Mouse (Mus musculus) hindbrain, embryonic 13.5 days (tissue): ENCODE measurements at regions not wholly inside any gene's neighbourhood (a gene's known extent, or its start where the extent isn't known, plus 50 kb on each side); places are given as distances from the start of the nearest gene placed in this dataset.

Experiments
- ATAC-seq: fragments of 200-750 bp; cut with Nextera tagmentation; 2 replicates; pipeline ENCODE4 v1.8.0; 2017; ENCODE audit warnings: moderate TSS enrichment; ENCODE audit not compliant: low FRiP score
- H3K27ac ChIP-seq: fragments of 300-500 bp; sonication (generic); 2 replicates; pipeline ENCODE4 v1.5.1; 2015; ENCODE audit warnings: inconsistent platforms, mild to moderate bottlenecking, moderate library complexity
- H3K27me3 ChIP-seq: fragments of 300-500 bp; sonication (generic); 2 replicates; pipeline ENCODE4 v1.6.1; 2015; ENCODE audit warnings: mild to moderate bottlenecking, inconsistent platforms
- H3K36me3 ChIP-seq: fragments of 300-500 bp; sonication (generic); 2 replicates; pipeline ENCODE4 v1.6.1; 2015; ENCODE audit warnings: mild to moderate bottlenecking, inconsistent platforms
- H3K4me1 ChIP-seq: fragments of 300-500 bp; sonication (generic); replicated peaks from 2 replicates; pipeline ENCODE4 v1.6.1; 2015; ENCODE audit warnings: inconsistent platforms
- H3K4me2 ChIP-seq: fragments of 300-500 bp; sonication (generic); 2 replicates; pipeline ENCODE4 v1.6.1; 2015; ENCODE audit warnings: inconsistent platforms, mild to moderate bottlenecking, moderate library complexity
- H3K4me3 ChIP-seq: fragments of 300-500 bp; sonication (generic); 2 replicates; pipeline ENCODE4 v1.5.1; 2015; ENCODE audit warnings: mild to moderate bottlenecking, inconsistent platforms
- H3K9ac ChIP-seq: fragments of 300-500 bp; sonication (generic); 2 replicates; pipeline ENCODE4 v1.6.1; 2015; ENCODE audit warnings: mild to moderate bottlenecking, inconsistent platforms
- H3K9me3 ChIP-seq: fragments of 300-500 bp; sonication (generic); 2 replicates; pipeline ENCODE4 v1.6.1; 2016; ENCODE audit warnings: inconsistent platforms
- WGBS: fragments of 180-500 bp; shearing (Covaris S2); methylation state at CpG from one replicate; pipeline ENCODE4 v1.1.7; 2015; 5-methylcytosine and 5-hydroxymethylcytosine counted together

GRCm38 (mm10) chr2:148542340-148542739, 99.0 kb upstream of the Cd93 start:
- no peak for ATAC-seq
- Histone ChIP-seq H3K4me3 (no peak overlapping the region), H3K27ac (no peak overlapping the region), H3K4me1 (no peaks in the 10 kb centered on the region), H3K9me3 (no peaks in the 10 kb centered on the region), H3K9ac (no peak overlapping the region), H3K4me2 (no peak overlapping the region), H3K36me3 (no peaks in the 10 kb centered on the region), H3K27me3 (no peaks in the 10 kb centered on the region)

DNA sequence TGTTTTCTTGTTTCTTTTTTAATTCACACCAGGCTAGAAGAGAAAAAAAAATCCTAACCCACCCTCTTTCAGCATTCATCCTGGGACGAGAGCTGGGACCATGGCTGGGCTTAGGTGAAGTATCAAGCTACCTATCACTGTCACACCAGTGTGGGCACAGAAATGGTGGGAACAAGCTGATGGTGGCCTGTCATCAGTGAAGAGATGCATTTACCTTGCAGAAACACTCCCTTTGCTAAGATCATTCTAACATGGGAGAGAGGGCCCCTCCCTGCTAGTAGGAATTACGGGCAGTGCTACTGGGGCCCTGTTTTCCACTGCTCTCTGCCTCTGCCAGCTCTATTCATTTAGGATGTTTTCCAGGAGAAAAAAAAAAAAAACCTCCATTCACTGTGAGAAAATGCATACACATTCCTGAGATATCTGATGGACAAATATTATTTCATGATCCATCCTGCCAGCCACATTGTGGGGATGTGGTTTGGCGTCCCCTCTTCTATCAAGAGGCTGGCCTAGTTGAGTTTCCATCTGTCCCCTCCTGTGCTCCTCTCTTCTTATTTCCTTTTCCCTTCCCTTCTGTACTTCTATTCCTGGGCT, 94.6 kb upstream of the Cd93 start:
- Histone ChIP-seq H3K4me3 (no peak overlapping the region), H3K4me2 (no peak overlapping the region), H3K36me3 (no peaks in the 10 kb centered on the region), H3K9ac (no peak overlapping the region), H3K27ac (no peak overlapping the region), H3K9me3 (no peaks in the 10 kb centered on the region), H3K27me3 (no peaks in the 10 kb centered on the region), H3K4me1 (no peaks in the 10 kb centered on the region)
- 76% methylated on average over 3 of the region's 3 CpGs for WGBS
- no peak for ATAC-seq

- Histone ChIP-seq H3K36me3 (no peaks in the 10 kb centered on the region), H3K27me3 (no peaks in the 10 kb centered on the region), H3K4me3 (no peak overlapping the region), H3K4me2 (no peak overlapping the region), H3K27ac (no peak overlapping the region), H3K4me1 (no peaks in the 10 kb centered on the region), H3K9ac (no peak overlapping the region), H3K9me3 (no peaks in the 10 kb centered on the region)
- 95% methylated on average over 5 of the region's 5 CpGs for WGBS
- no peak for ATAC-seq
Observed at GRCm38 (mm10) chr2:148537251-148537650, 93.9 kb upstream of the Cd93 start.

DNA sequence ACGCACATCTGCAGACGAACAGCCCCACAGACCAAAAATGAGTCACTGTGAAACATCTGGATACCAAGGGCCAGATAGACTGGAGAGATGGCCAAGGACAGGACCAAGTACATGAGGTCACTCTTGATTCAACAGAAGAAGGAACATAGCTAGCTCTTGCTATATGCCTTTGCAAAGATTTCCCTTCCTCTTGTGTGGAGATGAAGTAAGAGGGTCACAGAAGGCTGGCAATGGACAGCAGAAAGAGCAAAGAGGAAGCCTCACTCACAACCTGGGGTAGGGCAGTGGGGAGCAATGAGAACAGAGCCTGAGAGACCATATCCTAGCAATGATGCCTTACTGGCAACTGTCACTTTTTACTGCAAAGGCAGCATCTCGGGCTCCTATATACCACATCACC, 93.2 kb upstream of the Cd93 start:
- ATAC-seq, result no peak
- H3K9me3 ChIP-seq, result no peaks in the 10 kb centered on the region
- no peaks in the 10 kb centered on the region for H3K36me3 ChIP-seq
- WGBS, result 91% methylated on average over 3 of the region's 3 CpGs
- H3K27ac ChIP-seq, result no peak overlapping the region
- no peaks in the 10 kb centered on the region for H3K4me1 ChIP-seq
- H3K4me2 ChIP-seq, result no peak overlapping the region
- no peak overlapping the region for H3K4me3 ChIP-seq
- no peak overlapping the region for H3K9ac ChIP-seq
- no peaks in the 10 kb centered on the region for H3K27me3 ChIP-seq

DNA sequence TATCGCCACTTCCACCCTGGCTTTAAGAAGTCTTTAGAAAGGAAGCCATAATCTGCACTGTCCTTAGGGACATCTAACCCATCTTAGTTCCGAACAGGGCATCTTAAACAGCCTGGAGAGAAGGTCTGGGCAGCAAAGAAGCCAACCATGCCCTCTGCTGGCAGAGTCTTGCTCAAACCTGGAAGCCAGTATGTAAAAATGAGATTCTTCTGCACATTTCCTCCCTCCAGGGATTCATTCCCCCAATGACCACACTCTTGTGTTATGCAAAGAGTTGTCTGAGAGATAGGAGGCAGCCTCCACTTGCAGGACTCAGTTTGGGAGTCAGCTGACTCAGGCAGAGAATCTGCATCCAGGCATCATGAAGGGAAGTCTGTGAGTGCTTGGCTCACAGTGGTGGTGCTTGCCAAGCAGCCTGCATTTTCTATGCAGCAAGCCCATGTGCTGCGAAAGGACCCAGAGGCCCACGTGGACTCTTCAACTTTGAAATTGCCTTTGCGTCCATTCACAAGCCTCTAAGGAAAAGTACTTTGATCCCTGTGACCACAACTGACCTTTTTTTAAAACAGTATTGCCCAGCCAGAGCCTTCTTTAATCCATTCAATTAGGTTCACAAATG, 92.3 kb upstream of the Cd93 start:
- H3K9ac ChIP-seq, result no peak overlapping the region
- H3K4me3 ChIP-seq, result no peak overlapping the region
- no peak for ATAC-seq
- no peaks in the 10 kb centered on the region for H3K27me3 ChIP-seq
- H3K4me1 ChIP-seq, result no peaks in the 10 kb centered on the region
- no peaks in the 10 kb centered on the region for H3K36me3 ChIP-seq
- no peak overlapping the region for H3K27ac ChIP-seq
- WGBS, result 57% methylated on average over 5 of the region's 5 CpGs
- no peak overlapping the region for H3K4me2 ChIP-seq
- H3K9me3 ChIP-seq, result no peaks in the 10 kb centered on the region

GRCm38 (mm10) chr2:148532051-148532450, 88.7 kb upstream of the Cd93 start:
- H3K4me1 ChIP-seq, result no peaks in the 10 kb centered on the region
- H3K4me2 ChIP-seq, result no peak overlapping the region
- no peak overlapping the region for H3K9ac ChIP-seq
- H3K27ac ChIP-seq, result no peak overlapping the region
- no peak for ATAC-seq
- H3K4me3 ChIP-seq, result no peak overlapping the region
- WGBS, result 80% methylated on average over 4 of the region's 4 CpGs
- H3K27me3 ChIP-seq, result no peaks in the 10 kb centered on the region
- no peaks in the 10 kb centered on the region for H3K9me3 ChIP-seq
- no peaks in the 10 kb centered on the region for H3K36me3 ChIP-seq

GRCm38 (mm10) chr2:148530546-148530945, 87.2 kb upstream of the Cd93 start:
- ATAC-seq, result no peak
- Histone ChIP-seq H3K4me2 (no peak overlapping the region), H3K27me3 (no peaks in the 10 kb centered on the region), H3K4me1 (no peaks in the 10 kb centered on the region), H3K36me3 (no peaks in the 10 kb centered on the region), H3K27ac (no peak overlapping the region), H3K4me3 (no peak overlapping the region), H3K9ac (no peak overlapping the region), H3K9me3 (no peaks in the 10 kb centered on the region)
- WGBS, result 78% methylated on average over 4 of the region's 4 CpGs

DNA sequence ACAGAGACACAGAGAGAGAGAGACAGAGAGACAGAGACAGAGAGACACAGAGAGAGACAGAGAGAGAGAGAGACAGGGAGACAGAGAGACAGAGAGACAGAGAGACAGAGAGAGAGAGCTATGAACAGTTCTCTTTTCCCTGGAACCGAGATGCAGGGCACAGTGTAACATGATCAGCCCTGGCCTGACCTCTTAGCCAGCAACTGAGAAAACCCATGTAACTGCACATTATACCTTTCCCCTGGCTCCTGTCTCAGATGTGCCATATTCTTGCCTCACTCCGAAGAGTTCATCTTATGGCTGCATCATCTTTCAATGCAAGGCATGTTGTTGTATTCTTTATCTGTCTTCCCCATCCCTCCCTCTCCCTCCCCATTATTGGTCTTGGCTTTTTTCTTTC, 86.5 kb upstream of the Cd93 start:
- no peak overlapping the region for H3K9ac ChIP-seq

DNA sequence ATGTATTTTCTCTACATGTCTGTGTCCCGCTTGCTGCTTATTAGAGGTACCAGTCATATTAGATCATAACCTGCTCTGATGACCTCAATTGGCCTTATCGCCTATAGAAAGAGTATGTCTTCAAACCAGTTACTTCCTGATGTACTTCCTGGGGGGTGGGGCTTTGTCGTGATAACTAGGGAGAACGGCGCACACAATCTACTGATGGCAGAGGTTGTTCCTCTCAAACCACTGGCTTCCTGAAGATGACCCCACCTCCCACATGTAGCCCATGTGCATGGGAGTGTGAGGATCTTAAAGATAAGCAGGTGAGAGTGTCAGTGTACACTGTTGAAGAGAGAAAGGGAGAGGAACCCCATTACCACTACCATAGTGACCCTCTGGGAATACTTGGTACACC, 84.4 kb upstream of the Cd93 start:
- Histone ChIP-seq H3K27me3 (no peaks in the 10 kb centered on the region), H3K36me3 (no peaks in the 10 kb centered on the region), H3K4me1 (no peaks in the 10 kb centered on the region), H3K9ac (no peak overlapping the region), H3K4me2 (no peak overlapping the region), H3K4me3 (no peak overlapping the region), H3K9me3 (no peaks in the 10 kb centered on the region), H3K27ac (no peak overlapping the region)
- no peak for ATAC-seq
- 93% methylated on average over 5 of the region's 5 CpGs for WGBS

More for the DNA sequence above, 86.5 kb upstream of the Cd93 start:
- Histone ChIP-seq H3K4me3 (no peak overlapping the region), H3K9me3 (no peaks in the 10 kb centered on the region), H3K4me1 (no peaks in the 10 kb centered on the region), H3K27me3 (no peaks in the 10 kb centered on the region), H3K4me2 (no peak overlapping the region), H3K36me3 (no peaks in the 10 kb centered on the region), H3K27ac (no peak overlapping the region)
- WGBS, result 59% methylated on average over 2 of the region's 2 CpGs
- ATAC-seq, result no peak

GRCm38 (mm10) chr2:148525496-148525895, 82.1 kb upstream of the Cd93 start:
- Histone ChIP-seq H3K4me3 (no peak overlapping the region), H3K4me1 (no peaks in the 10 kb centered on the region), H3K9ac (no peak overlapping the region), H3K36me3 (no peaks in the 10 kb centered on the region), H3K27ac (no peak overlapping the region), H3K9me3 (no peaks in the 10 kb centered on the region), H3K4me2 (no peak overlapping the region), H3K27me3 (no peaks in the 10 kb centered on the region)
- no peak for ATAC-seq
- 90% methylated on average over 6 of the region's 6 CpGs for WGBS

- no peak overlapping the region for H3K9ac ChIP-seq
- no peaks in the 10 kb centered on the region for H3K27me3 ChIP-seq
- 82% methylated on average over 3 of the region's 3 CpGs for WGBS
- no peak overlapping the region for H3K4me2 ChIP-seq
- H3K4me1 ChIP-seq, result no peaks in the 10 kb centered on the region
- no peak overlapping the region for H3K27ac ChIP-seq
- no peaks in the 10 kb centered on the region for H3K36me3 ChIP-seq
- H3K9me3 ChIP-seq, result no peaks in the 10 kb centered on the region
- H3K4me3 ChIP-seq, result no peak overlapping the region
- ATAC-seq, result no peak
Observed at GRCm38 (mm10) chr2:148523401-148523800, 80.0 kb upstream of the Cd93 start.

- H3K9me3 ChIP-seq, result no peaks in the 10 kb centered on the region
- no peak overlapping the region for H3K4me3 ChIP-seq
- H3K27ac ChIP-seq, result no peak overlapping the region
- H3K4me1 ChIP-seq, result no peaks in the 10 kb centered on the region
- no peak overlapping the region for H3K9ac ChIP-seq
- H3K27me3 ChIP-seq, result no peaks in the 10 kb centered on the region
- no peaks in the 10 kb centered on the region for H3K36me3 ChIP-seq
- no peak overlapping the region for H3K4me2 ChIP-seq
- no peak for ATAC-seq
- 93% methylated on average over 2 of the region's 2 CpGs for WGBS
Observed at GRCm38 (mm10) chr2:148522936-148523335, 79.6 kb upstream of the Cd93 start.

DNA sequence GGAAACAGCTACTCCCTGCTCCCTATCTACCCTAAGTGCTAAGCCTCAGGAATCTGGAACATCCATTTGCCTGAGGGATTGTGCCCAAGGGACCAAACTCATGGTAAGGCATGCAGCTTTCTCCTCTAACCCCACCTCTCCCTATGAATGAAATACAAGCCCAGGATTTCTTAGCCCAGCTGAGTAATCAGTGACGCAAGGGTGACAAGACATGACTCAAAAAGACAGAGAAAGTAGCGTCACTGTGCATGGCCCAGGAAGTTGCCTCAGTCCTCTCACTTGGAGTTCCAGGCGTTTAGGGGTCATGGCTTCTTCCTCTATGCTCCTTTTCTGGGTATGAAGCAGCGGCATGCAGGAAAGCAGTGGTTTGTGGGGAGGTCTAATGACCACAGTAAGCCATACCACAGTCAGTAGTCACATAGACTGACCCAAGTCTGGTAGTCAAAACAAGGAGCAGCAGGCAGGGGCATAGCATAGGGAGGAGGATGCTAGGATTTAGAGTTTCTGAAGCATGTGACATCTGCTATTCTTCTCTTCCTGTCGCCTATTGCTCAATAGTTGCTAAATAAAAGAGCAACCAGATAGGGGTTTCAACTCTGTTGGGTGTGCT, 78.7 kb upstream of the Cd93 start:
- H3K27ac ChIP-seq, result no peak overlapping the region
- no peak overlapping the region for H3K9ac ChIP-seq
- H3K4me1 ChIP-seq, result no peaks in the 10 kb centered on the region
- H3K9me3 ChIP-seq, result no peaks in the 10 kb centered on the region
- H3K36me3 ChIP-seq, result no peaks in the 10 kb centered on the region
- ATAC-seq, result no peak
- no peak overlapping the region for H3K4me3 ChIP-seq
- H3K4me2 ChIP-seq, result no peak overlapping the region
- H3K27me3 ChIP-seq, result no peaks in the 10 kb centered on the region
- WGBS, result 73% methylated on average over 5 of the region's 5 CpGs
